Mouse (Mus musculus) testis, postnatal 10 days (tissue): Measurements from ENCODE around the gene Prlhr.

ENCODE experiments used
- DNase-seq: peaks from one replicate; pipeline ENCODE4 v3.0.0; 2021; ENCODE audit warnings: low spot score

Prlhr gene

GRCm38 (mm10) chr19:60468254-60468762 lies at the start of gene Prlhr:
Gene Prlhr (minus strand): TSS chr19:60468304.
- DNase-seq = peak; percentile 41

- DNase-seq = no peak
Observed at GRCm38 (mm10) chr19:60515064-60515463, 47.0 kb upstream of the Prlhr start.

GRCm38 (mm10) chr19:60513431-60513830 lies 45.3 kb upstream of the Prlhr start:
- no peak for DNase-seq

- DNase-seq = no peak
Observed at GRCm38 (mm10) chr19:60500209-60500608, 32.1 kb upstream of the Prlhr start.

- no peak for DNase-seq
Observed at GRCm38 (mm10) chr19:60497171-60497570, 29.1 kb upstream of the Prlhr start.

DNA sequence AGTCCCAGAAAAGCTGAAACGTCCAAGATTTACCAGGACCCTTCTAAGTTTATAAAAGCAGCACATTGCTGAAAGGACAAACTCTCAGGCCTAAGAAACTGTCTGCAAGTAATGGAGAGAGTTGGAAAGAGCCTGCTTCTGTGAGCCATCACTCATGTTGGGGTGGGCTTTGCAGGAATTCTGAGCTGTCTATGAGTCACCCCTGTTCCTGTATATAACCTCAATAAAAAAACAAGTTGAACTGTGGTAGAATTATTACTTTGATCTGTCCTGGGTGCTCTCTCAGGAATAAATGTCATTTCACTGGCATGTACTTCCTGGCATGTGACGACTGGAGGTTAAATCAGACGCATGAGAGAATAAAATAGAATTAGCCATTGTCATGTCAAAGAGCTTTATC lies 27.7 kb upstream of the Prlhr start:
- DNase-seq = no peak

DNA sequence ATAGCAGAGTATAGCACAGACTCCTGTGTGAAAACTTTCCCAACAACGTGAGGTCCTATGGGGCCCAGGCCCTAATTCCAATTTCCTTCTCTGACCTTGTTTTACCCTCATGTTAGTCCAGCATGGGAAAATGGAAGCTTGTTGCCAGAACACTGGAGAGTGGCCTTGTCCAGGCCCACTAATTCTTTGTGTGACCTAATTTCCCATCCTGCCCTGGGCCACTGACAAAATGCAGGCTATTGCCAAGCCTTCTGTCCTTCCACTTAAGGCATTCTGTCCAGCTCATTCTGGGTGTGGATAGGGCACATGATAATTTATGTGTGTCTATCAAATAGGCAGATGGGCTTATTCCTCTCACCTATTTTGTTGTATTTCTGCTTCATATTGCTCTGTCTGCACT lies 21.5 kb upstream of the Prlhr start:
- DNase-seq = no peak

DNA sequence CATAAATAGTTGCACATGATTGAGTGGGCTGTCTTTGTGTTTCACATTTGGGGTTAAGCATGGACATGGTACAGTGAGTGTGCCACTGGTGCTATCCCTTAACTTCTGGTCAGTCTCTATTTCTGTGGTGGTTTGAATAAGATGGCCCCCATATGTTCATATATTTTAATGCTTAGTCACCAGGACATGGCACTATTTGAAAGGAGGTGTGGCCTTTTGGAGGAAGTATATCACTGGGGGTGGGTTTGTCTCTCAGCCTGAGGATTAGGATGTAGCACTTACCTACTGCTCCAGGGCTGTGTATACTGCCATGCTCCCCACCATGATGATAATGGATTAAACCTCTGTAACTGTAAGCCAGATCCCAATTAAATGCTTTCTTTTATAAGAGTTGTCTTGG lies 17.2 kb upstream of the Prlhr start:
- no peak for DNase-seq

GRCm38 (mm10) chr19:60478859-60479258 lies 10.8 kb upstream of the Prlhr start:
- no peak for DNase-seq

GRCm38 (mm10) chr19:60477788-60478187 lies 9.7 kb upstream of the Prlhr start:
- DNase-seq = no peak

DNA sequence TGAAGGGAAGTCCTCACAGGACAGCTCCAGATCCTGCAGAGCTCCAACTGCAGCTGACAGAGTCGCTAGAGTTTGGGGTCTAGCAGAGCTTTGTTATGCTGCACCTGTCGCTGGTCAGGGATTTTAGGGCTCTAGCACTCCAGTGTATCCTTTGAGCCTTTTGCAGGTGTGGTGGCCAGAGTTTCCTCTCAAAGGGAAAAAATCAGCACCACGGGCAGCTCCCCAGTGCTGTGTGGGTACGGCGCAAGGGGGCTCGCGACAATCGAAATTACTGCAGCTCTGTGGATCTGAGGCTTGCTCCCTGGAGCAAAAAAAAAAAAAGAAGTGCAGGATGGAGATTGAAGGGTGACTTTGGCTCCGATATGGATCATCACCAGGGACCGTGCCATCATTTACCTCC lies 742 bp upstream of the Prlhr start:
- DNase-seq = peak; percentile 78

GRCm38 (mm10) chr19:60467588-60468007 lies 506 bp downstream of the Prlhr start:
- DNase-seq = no peak

DNA sequence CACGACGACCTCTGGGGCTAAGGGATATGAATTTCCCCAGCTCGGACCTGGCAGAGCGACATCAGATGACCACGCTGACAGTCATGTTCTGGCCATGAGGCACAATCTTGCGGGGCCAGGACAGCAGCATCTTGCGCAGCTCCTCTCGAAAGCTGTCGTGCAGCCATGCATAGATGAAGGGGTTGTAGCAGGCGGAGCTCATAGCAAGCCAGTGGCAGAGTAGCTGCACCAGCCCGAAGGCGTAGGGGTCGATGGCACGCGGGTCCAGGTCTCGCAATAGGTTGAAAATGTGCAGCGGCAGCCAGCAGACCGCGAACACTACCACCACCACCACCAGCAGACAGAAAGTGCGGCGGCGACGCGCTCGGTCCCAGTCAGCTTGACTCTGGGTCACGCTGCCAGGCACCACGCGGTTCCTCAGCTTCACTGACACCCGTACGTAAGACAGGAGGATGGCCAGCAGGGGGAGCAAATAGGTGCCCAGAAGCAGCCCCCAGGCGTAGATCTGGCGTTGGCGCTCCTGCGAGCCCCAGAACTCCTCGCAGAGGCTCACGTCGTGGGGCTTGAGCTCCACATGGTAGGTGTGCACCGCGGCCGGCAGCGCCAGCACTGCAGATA lies 1.0 kb downstream of the Prlhr start:
- DNase-seq = peak; percentile 74

DNA sequence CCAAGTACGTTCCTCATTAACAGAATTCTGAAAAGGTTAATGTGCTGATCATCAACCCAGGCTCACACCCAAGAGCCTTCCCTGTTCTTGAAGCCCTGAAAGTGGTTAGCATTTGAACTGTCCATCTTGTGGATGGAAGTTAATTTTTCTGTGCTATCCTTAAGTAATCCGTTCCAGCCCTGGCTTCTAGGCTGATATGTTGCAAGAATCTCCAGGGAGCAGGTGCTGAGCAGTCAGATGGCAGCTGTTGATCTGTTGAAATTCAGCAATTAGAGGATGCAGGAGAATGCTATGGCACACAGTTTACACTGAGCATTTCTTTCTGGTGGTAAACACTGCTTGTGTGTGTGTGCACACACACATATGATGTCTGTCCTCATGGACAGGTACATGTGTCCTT lies 2.4 kb downstream of the Prlhr start:
- DNase-seq = no peak

DNA sequence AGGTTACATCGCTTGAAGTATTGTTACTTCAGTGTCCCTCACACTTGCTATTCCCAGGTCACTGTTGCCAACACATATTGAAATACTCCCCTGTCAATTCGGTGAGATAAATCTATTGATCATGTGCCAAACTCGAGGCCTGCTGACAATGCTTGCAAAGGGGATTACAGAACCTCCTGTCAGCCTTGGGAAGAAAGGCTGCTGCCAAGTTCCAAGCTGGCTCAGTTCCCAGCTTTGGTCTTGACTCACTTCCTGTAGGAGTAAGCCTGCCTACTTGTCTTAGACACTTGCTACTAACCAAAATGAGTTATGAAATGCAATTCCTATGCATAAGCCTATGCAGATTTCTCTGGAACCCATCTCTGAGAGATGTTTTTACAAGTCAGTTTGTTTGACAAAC lies 4.2 kb downstream of the Prlhr start:
- peak; percentile 66 for DNase-seq

DNA sequence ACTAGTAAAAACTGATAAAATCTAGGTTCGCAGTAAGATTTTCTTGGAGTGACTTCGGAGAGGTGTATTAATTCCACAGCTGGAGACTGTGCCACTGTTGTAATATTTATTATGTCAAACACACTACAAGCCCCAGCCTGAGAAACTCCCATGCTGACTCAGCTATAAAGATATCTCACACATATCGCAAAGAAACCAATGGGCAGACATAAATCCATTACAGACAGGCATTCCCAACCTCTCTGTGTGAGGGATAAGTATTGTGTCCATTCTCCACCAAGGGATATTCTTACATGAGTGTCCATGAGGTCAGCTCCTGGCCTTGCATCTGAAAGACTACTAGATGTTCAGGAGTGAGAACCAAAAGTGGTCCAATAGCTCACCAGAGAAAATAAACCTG lies 4.7 kb downstream of the Prlhr start:
- DNase-seq = no peak

GRCm38 (mm10) chr19:60461476-60461875 lies 6.6 kb downstream of the Prlhr start:
- no peak for DNase-seq

DNA sequence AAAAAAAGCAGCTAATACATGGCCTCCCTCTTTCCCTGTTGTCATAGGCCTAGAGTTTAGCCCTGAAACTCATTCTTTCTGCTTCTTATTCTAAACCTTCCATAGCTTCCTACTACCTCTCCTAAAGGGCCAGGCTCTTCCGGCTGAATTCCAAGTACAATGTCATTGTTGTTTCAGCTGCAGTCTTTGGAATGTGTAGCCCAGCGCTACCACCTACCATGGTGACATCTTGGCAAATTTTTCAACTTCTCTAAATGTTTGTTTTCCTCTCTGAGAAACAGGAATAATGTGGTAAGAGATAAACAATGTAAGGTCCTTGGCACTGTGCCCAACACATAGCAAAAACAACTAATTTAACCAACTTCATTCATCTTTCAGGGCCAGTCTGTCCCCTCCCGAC lies 8.4 kb downstream of the Prlhr start:
- no peak for DNase-seq

- DNase-seq = no peak
Observed at GRCm38 (mm10) chr19:60459071-60459470, 9.0 kb downstream of the Prlhr start.

DNA sequence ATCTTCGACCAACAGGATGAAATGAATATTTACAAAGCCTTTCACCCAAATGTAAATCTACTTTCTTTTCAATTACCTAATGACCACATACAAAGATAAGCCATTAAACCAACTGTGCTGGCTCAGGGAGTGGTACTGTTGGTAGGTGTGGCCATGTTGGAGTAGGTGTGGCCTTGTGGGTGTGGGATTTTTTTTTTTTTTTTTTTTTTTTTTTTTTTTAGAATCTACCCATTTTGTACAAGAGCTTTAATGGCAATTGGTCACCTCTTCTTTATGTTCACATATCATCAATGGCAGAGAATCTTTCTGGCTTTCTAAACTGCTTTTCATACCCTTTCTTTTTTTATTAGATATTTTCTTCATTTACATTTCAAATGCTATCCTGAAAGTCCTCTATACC lies 12.3 kb downstream of the Prlhr start:
- no peak for DNase-seq

DNA sequence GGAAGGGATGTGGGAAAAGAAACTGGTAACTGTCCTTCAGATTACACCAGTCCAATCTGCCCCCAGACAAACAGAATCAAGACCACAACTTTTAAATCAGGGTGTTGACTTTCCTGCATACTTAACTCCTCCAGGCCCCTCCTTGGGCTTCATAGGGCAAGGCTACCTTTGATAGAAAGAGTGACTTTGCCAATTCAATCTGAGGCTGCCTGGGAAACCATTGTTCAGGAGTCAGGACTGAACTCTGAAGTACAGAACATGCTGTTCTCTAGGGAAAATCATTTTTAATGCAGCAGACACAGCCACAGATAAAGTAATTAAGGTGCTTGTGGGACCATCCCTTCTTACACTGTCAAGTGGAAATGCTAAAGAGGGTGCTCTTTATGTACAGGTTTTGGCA lies 27.6 kb downstream of the Prlhr start:
- no peak for DNase-seq

GRCm38 (mm10) chr19:60440083-60440482 lies 28.0 kb downstream of the Prlhr start:
- no peak for DNase-seq

- DNase-seq = peak; percentile 55
Observed at GRCm38 (mm10) chr19:60437566-60438241, 30.4 kb downstream of the Prlhr start.
